In the genomic region with DNA sequence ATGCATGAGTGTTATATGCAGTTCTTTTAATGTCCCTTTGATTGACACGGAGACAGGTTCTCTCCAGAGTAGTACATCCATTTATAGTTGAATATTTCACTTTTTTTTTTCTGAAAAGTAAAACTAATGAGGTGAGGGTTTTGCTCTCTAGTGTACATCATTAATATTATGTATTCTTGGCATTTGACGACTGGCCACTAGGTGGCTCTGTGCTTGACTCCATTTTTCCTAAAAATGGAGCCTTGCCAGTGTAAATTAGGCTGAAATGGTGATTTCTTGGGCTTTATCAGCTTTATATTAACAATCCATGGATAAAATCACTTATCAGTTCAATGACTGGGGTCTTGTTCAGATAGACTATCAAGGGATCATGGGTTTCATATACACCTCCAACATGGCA, we compare ENCODE assay signal across 20 mouse cellular contexts.
A peak's percentile ranks its signal among the peaks of the same experiment; 100 is the strongest.
DNase-seq lines count a peak whose midpoint lies in the region; ATAC-seq and TF ChIP-seq lines count a peak whose summit lies in the region.
"Had no signal": no experiment of that assay in that cellular context is flagged by ENCODE, and none has a peak within 500 bp of the region (broad histone marks: within the 10 kb centered on the region; RNA-seq: fewer than 3 reads in every experiment).

No protein-coding gene starts in this region.

- no peak overlapping the region for H3K27ac ChIP-seq in intestine, postnatal 0 days (ENCODE audit: low read depth, low read length)
- H3K27ac ChIP-seq in intestine, embryonic 16.5 days (ENCODE audit: low read length) = no peak overlapping the region
- H3K27ac ChIP-seq in lung, postnatal 0 days (ENCODE audit: low read length) = no peak overlapping the region
- H3K27ac ChIP-seq in MEL (ENCODE audit: control insufficient read depth, low read depth, low read length) = no peak overlapping the region
- H3K27ac ChIP-seq in stomach, postnatal 0 days (replicated peaks) = no peak overlapping the region
- H3K27ac ChIP-seq: forebrain, embryonic 13.5 days; hindbrain, embryonic 15.5 days had no signal

- H3K4me1 ChIP-seq in intestine, postnatal 0 days (replicated peaks; ENCODE audit: control insufficient read depth, insufficient read depth, low read length) = peaks cover 10% of the 10 kb centered on the region
- peaks cover 14% of the 10 kb centered on the region for H3K4me1 ChIP-seq in intestine, embryonic 16.5 days (ENCODE audit: control insufficient read depth, insufficient read depth, low read length)
- H3K4me1 ChIP-seq in lung, postnatal 0 days (ENCODE audit: insufficient read depth, low read depth, low read length) = no peaks in the 10 kb centered on the region
- no peaks in the 10 kb centered on the region for H3K4me1 ChIP-seq in MEL (ENCODE audit: control insufficient read depth in 1 of 2, insufficient read depth in 2 of 2, low read length in 2 of 2)
- H3K4me1 ChIP-seq in stomach, postnatal 0 days (replicated peaks; ENCODE audit: control insufficient read depth, insufficient read depth) = no peaks in the 10 kb centered on the region
- H3K4me1 ChIP-seq: forebrain, embryonic 13.5 days; hindbrain, embryonic 15.5 days had no signal

- TF ChIP-seq CTCF in intestine, postnatal 0 days (IDR thresholded peaks at IDR 0.05; ENCODE audit: low read depth) = peak; percentile 51
- TF ChIP-seq CTCF in lung, postnatal 0 days (IDR thresholded peaks at IDR 0.05) = peak; percentile 40
- TF ChIP-seq CTCF in MEL (IDR thresholded peaks at IDR 0.05 in 2 of 3, conservative IDR thresholded peaks at IDR 0.05 in 1 of 3; ENCODE audit: control insufficient read depth in 1 of 3, insufficient read depth in 1 of 3, low read depth in 2 of 3, low read length in 3 of 3, poor library complexity in 1 of 3, severe bottlenecking in 1 of 3) = peak in 1 of 3 experiments; percentile 28; a peak in 3 of 6 replicates
- TF ChIP-seq CTCF in stomach, postnatal 0 days (IDR thresholded peaks at IDR 0.05; ENCODE audit: low read depth) = peak; percentile 53

- DNase-seq in lung, postnatal 0 days (ENCODE audit: low spot score) = no peak
- no peak for DNase-seq in lung, adult 18-20 months
- DNase-seq in MEL (ENCODE audit: low read depth, low spot score) = peak; percentile 3
- DNase-seq in stomach, postnatal 0 days (ENCODE audit: low spot score) = no peak
- DNase-seq in right cerebral cortex, postnatal 14 days = no peak
- DNase-seq: adrenal gland, adult 8-10 months; cerebellum, adult 8-10 months; gastrocnemius, postnatal 36 days; heart, postnatal 14 days; kidney, adult 11 months; left cerebral cortex, postnatal 4 days; retina, postnatal 1 day; right cerebral cortex, postnatal 4 days; thymus, postnatal 14 days had no signal

- no peaks in the 10 kb centered on the region for H3K9me3 ChIP-seq in intestine, postnatal 0 days (ENCODE audit: control insufficient read depth)
- no peaks in the 10 kb centered on the region for H3K9me3 ChIP-seq in intestine, embryonic 16.5 days (ENCODE audit: control insufficient read depth, low read length)
- no peaks in the 10 kb centered on the region for H3K9me3 ChIP-seq in lung, postnatal 0 days (ENCODE audit: low read length)
- H3K9me3 ChIP-seq in MEL (replicated peaks; ENCODE audit: insufficient read depth, low read length) = no peaks in the 10 kb centered on the region
- no peaks in the 10 kb centered on the region for H3K9me3 ChIP-seq in stomach, postnatal 0 days (ENCODE audit: control insufficient read depth, low read length)
- H3K9me3 ChIP-seq: forebrain, embryonic 13.5 days; heart, embryonic 12.5 days; hindbrain, embryonic 15.5 days; megakaryocyte, embryonic 14.5 days had no signal

- no peaks in the 10 kb centered on the region for H3K36me3 ChIP-seq in intestine, postnatal 0 days (ENCODE audit: control insufficient read depth, insufficient read depth)
- H3K36me3 ChIP-seq in intestine, embryonic 16.5 days (ENCODE audit: control insufficient read depth, insufficient read depth, low read length) = no peaks in the 10 kb centered on the region
- no peaks in the 10 kb centered on the region for H3K36me3 ChIP-seq in lung, postnatal 0 days (ENCODE audit: insufficient read depth, low read length)
- H3K36me3 ChIP-seq in MEL (ENCODE audit: control insufficient read depth in 1 of 2, insufficient read depth in 2 of 2, low read length in 2 of 2) = no peaks in the 10 kb centered on the region
- H3K36me3 ChIP-seq in stomach, postnatal 0 days (ENCODE audit: control insufficient read depth, insufficient read depth, low read length) = no peaks in the 10 kb centered on the region
- H3K36me3 ChIP-seq: heart, embryonic 12.5 days; hindbrain, embryonic 15.5 days had no signal

- H3K9ac ChIP-seq in intestine, postnatal 0 days (ENCODE audit: low read depth, low read length) = no peak overlapping the region
- H3K9ac ChIP-seq in intestine, embryonic 16.5 days (ENCODE audit: low read depth, low read length) = no peak overlapping the region
- H3K9ac ChIP-seq in lung, postnatal 0 days (replicated peaks; ENCODE audit: low read depth) = no peak overlapping the region
- H3K9ac ChIP-seq in MEL (ENCODE audit: control insufficient read depth, low read depth, low read length, poor library complexity, severe bottlenecking) = no peak overlapping the region
- H3K9ac ChIP-seq in stomach, postnatal 0 days (ENCODE audit: low read length) = no peak overlapping the region
- H3K9ac ChIP-seq: forebrain, embryonic 13.5 days; heart, embryonic 12.5 days; hindbrain, embryonic 15.5 days had no signal

- H3K79me2 ChIP-seq in MEL (ENCODE audit: control insufficient read depth, insufficient read depth, low read length, poor library complexity) = no peaks in the 10 kb centered on the region

- no peaks in the 10 kb centered on the region for H3K27me3 ChIP-seq in intestine, postnatal 0 days (replicated peaks; ENCODE audit: control insufficient read depth, insufficient read depth, low read length)
- no peaks in the 10 kb centered on the region for H3K27me3 ChIP-seq in intestine, embryonic 16.5 days (replicated peaks; ENCODE audit: control insufficient read depth, insufficient read depth, low read length)
- H3K27me3 ChIP-seq in lung, postnatal 0 days (replicated peaks; ENCODE audit: insufficient read depth, low read length) = no peaks in the 10 kb centered on the region
- H3K27me3 ChIP-seq in MEL (ENCODE audit: control insufficient read depth in 1 of 2, insufficient read depth in 2 of 2, low read length in 2 of 2) = no peaks in the 10 kb centered on the region
- no peaks in the 10 kb centered on the region for H3K27me3 ChIP-seq in stomach, postnatal 0 days (ENCODE audit: control insufficient read depth, insufficient read depth, low read length)
- H3K27me3 ChIP-seq: forebrain, embryonic 13.5 days; heart, embryonic 12.5 days; hindbrain, embryonic 15.5 days; megakaryocyte, embryonic 14.5 days had no signal

- no peak overlapping the region for H3K4me3 ChIP-seq in intestine, postnatal 0 days (ENCODE audit: low read depth, low read length)
- H3K4me3 ChIP-seq in intestine, embryonic 16.5 days (ENCODE audit: low read length) = no peak overlapping the region
- H3K4me3 ChIP-seq in lung, postnatal 0 days (ENCODE audit: low read depth, low read length) = no peak overlapping the region
- H3K4me3 ChIP-seq in MEL (ENCODE audit: control insufficient read depth in 1 of 2, insufficient read depth in 1 of 2, low read depth in 2 of 2, low read length in 2 of 2) = no peak overlapping the region
- H3K4me3 ChIP-seq in stomach, postnatal 0 days (ENCODE audit: low read depth, low read length) = no peak overlapping the region
- H3K4me3 ChIP-seq: forebrain, embryonic 13.5 days; heart, embryonic 12.5 days; hindbrain, embryonic 15.5 days; megakaryocyte, embryonic 14.5 days had no signal

- no peak for ATAC-seq in intestine, postnatal 0 days
- ATAC-seq in intestine, embryonic 16.5 days = no peak
- no peak for ATAC-seq in lung, postnatal 0 days
- no peak for ATAC-seq in stomach, postnatal 0 days (ENCODE audit: low FRiP score, low TSS enrichment)
- ATAC-seq: forebrain, embryonic 13.5 days had no signal

- no peak overlapping the region for H3K4me2 ChIP-seq in intestine, postnatal 0 days (replicated peaks; ENCODE audit: low read depth)
- no peak overlapping the region for H3K4me2 ChIP-seq in intestine, embryonic 16.5 days (ENCODE audit: low read depth, low read length)
- no peak overlapping the region for H3K4me2 ChIP-seq in lung, postnatal 0 days (replicated peaks; ENCODE audit: low read depth, low read length)
- no peak overlapping the region for H3K4me2 ChIP-seq in stomach, postnatal 0 days (replicated peaks; ENCODE audit: low read depth)
- H3K4me2 ChIP-seq: forebrain, embryonic 13.5 days; heart, embryonic 12.5 days; hindbrain, embryonic 15.5 days had no signal

- 47% methylated on average over 2 of the region's 2 CpGs for WGBS in intestine, postnatal 0 days
- WGBS in intestine, embryonic 16.5 days = 44% methylated on average over 2 of the region's 2 CpGs
- 44% methylated on average over 2 of the region's 2 CpGs for whole genome bisulfite sequencing in lung, postnatal 0 days
- 46% methylated on average over 2 of the region's 2 CpGs for WGBS in stomach, postnatal 0 days

- TF ChIP-seq POLR2A in MEL (IDR thresholded peaks at IDR 0.05; ENCODE audit: control insufficient read depth in 1 of 2, insufficient read depth in 1 of 2, low read depth in 1 of 2, low read length in 2 of 2, poor library complexity in 1 of 2) = no peak

- TF ChIP-seq EP300 in lung, postnatal 0 days (IDR thresholded peaks at IDR 0.05) = no peak
- TF ChIP-seq EP300 in MEL (IDR thresholded peaks at IDR 0.05; ENCODE audit: low read depth in 1 of 2, low read length in 2 of 2) = no peak
- no peak for TF ChIP-seq EP300 in stomach, postnatal 0 days (optimal IDR thresholded peaks at IDR 0.05)

- TF ChIP-seq RAD21 in MEL (IDR thresholded peaks at IDR 0.05; ENCODE audit: low read depth, low read length) = no peak; the same call in 1 of the 2 replicates

TF ChIP-seq in MEL, 35 proteins besides CTCF, POLR2A, EP300 and RAD21:
- TF ChIP-seq MYB (IDR thresholded peaks at IDR 0.05; ENCODE audit: low read depth, low read length) = no peak
- TF ChIP-seq NRF1 (IDR thresholded peaks at IDR 0.05; ENCODE audit: insufficient read depth, low read depth, low read length, poor library complexity, severe bottlenecking) = no peak
- TF ChIP-seq TCF12 (IDR thresholded peaks at IDR 0.05; ENCODE audit: low read depth, low read length) = no peak
- TF ChIP-seq JUND (IDR thresholded peaks at IDR 0.05; ENCODE audit: low read depth, low read length) = no peak
- no peak for TF ChIP-seq GATA1 (IDR thresholded peaks at IDR 0.05; ENCODE audit: low read depth, low read length)
